Mouse (Mus musculus): ENCODE data around the gene Dock9. TPM values are rescaled to one million over a fixed set of nuclear protein-coding genes. Genes with fewer than 3 reads are reported as not detected.
"Not testable (repeated sequence)": the region's sequence is repeated elsewhere in the genome, so short reads cannot be mapped to it uniquely, and the experiment has no call there.

The Dock9 gene
- total RNA-seq, 2 experiments from 2014 or later = 8.6 to 12.9 TPM

- ATAC-seq (replicated peaks; ENCODE audit: poor library complexity, severe bottlenecking) = no peak
Observed at GRCm38 (mm10) chr14:121706482-121706901, 91.1 kb downstream of the Dock9 start.

GRCm38 (mm10) chr14:121705644-121706043 lies 92.0 kb downstream of the Dock9 start:
- no peak for ATAC-seq (replicated peaks; ENCODE audit: poor library complexity, severe bottlenecking)

- ATAC-seq (replicated peaks; ENCODE audit: poor library complexity, severe bottlenecking) = 0 out of 2 replicates have a peak, but pooled peaks have one; percentile 17
Observed at GRCm38 (mm10) chr14:121702534-121702933, 95.1 kb downstream of the Dock9 start.

- ATAC-seq (replicated peaks; ENCODE audit: poor library complexity, severe bottlenecking) = no peak
Observed at GRCm38 (mm10) chr14:121700013-121700412, 97.6 kb downstream of the Dock9 start.

- ATAC-seq (replicated peaks; ENCODE audit: poor library complexity, severe bottlenecking) = no peak
Observed at GRCm38 (mm10) chr14:121698620-121698950, 99.1 kb downstream of the Dock9 start.

- 0 out of 2 replicates have a peak, but pooled peaks have one; percentile 26 for ATAC-seq (replicated peaks; ENCODE audit: poor library complexity, severe bottlenecking)
Observed at GRCm38 (mm10) chr14:121697709-121698619, 99.7 kb downstream of the Dock9 start.

GRCm38 (mm10) chr14:121697143-121697680 lies 100.4 kb downstream of the Dock9 start:
- ATAC-seq (replicated peaks; ENCODE audit: poor library complexity, severe bottlenecking) = peak; percentile 15; the same call in 1 of the 2 replicates

GRCm38 (mm10) chr14:121696429-121697118 lies 101.1 kb downstream of the Dock9 start:
- peak; percentile 18; the same call in 1 of the 2 replicates for ATAC-seq (replicated peaks; ENCODE audit: poor library complexity, severe bottlenecking)

- no peak for ATAC-seq (replicated peaks; ENCODE audit: poor library complexity, severe bottlenecking)
Observed at GRCm38 (mm10) chr14:121694706-121695105, 102.9 kb downstream of the Dock9 start.

GRCm38 (mm10) chr14:121693991-121694594 lies 103.5 kb downstream of the Dock9 start:
- no peak for ATAC-seq (replicated peaks; ENCODE audit: poor library complexity, severe bottlenecking)

GRCm38 (mm10) chr14:121689649-121690048 lies 108.0 kb downstream of the Dock9 start:
- ATAC-seq (replicated peaks; ENCODE audit: poor library complexity, severe bottlenecking) = not testable (repeated sequence)

GRCm38 (mm10) chr14:121688175-121688574 lies 109.5 kb downstream of the Dock9 start:
- ATAC-seq (replicated peaks; ENCODE audit: poor library complexity, severe bottlenecking) = 0 out of 2 replicates have a peak, but pooled peaks have one; percentile 3

GRCm38 (mm10) chr14:121687274-121687673 lies 110.4 kb downstream of the Dock9 start:
- ATAC-seq (replicated peaks; ENCODE audit: poor library complexity, severe bottlenecking) = no peak

- 0 out of 2 replicates have a peak, but pooled peaks have one; percentile 30 for ATAC-seq (replicated peaks; ENCODE audit: poor library complexity, severe bottlenecking)
Observed at GRCm38 (mm10) chr14:121678913-121679312, 118.7 kb downstream of the Dock9 start.

- ATAC-seq (replicated peaks; ENCODE audit: poor library complexity, severe bottlenecking) = peak; percentile 27; the same call in 1 of the 2 replicates
Observed at GRCm38 (mm10) chr14:121678445-121678844, 119.2 kb downstream of the Dock9 start.

GRCm38 (mm10) chr14:121676596-121677330 lies 120.9 kb downstream of the Dock9 start:
- ATAC-seq (replicated peaks; ENCODE audit: poor library complexity, severe bottlenecking) = no peak

- no peak for ATAC-seq (replicated peaks; ENCODE audit: poor library complexity, severe bottlenecking)
Observed at GRCm38 (mm10) chr14:121676121-121676591, 121.5 kb downstream of the Dock9 start.

- no peak for ATAC-seq (replicated peaks; ENCODE audit: poor library complexity, severe bottlenecking)
Observed at GRCm38 (mm10) chr14:121675579-121675978, 122.1 kb downstream of the Dock9 start.

- ATAC-seq (replicated peaks; ENCODE audit: poor library complexity, severe bottlenecking) = no peak
Observed at GRCm38 (mm10) chr14:121675146-121675545, 122.5 kb downstream of the Dock9 start.

- no peak for ATAC-seq (replicated peaks; ENCODE audit: poor library complexity, severe bottlenecking)
Observed at GRCm38 (mm10) chr14:121670016-121670415, 127.6 kb downstream of the Dock9 start.
